Mouse (Mus musculus) liver, embryonic 11.5 days (tissue): ENCODE measurements around the gene Tdrd7. TPM values are rescaled to one million over a fixed set of nuclear protein-coding genes. Genes with fewer than 3 reads are reported as not detected.

ENCODE experiments used
- ATAC-seq: fragments of 200-750 bp; cut with Nextera tagmentation; replicated peaks from 2 replicates; pipeline ENCODE4 v1.8.0; 2017; ENCODE audit warnings: moderate number of reproducible peaks, mild to moderate bottlenecking, moderate TSS enrichment, moderate library complexity; ENCODE audit not compliant: low FRiP score
- DNase-seq: peaks from one replicate; pipeline ENCODE4 v3.0.0-alpha.2; 2017; ENCODE audit warnings: low spot score
- H3K27ac ChIP-seq: fragments of 300-500 bp; sonication (generic); 2 replicates; pipeline ENCODE4 v1.5.1; 2014; ENCODE audit warnings: mild to moderate bottlenecking, low read depth, low read length, control low read depth
- H3K27me3 ChIP-seq: fragments of 300-500 bp; sonication (generic); replicated peaks from 2 replicates; pipeline ENCODE4 v1.6.1; 2014; ENCODE audit warnings: low read length, mixed read lengths; ENCODE audit not compliant: control insufficient read depth, insufficient read depth
- H3K36me3 ChIP-seq: fragments of 300-500 bp; sonication (generic); 2 replicates; pipeline ENCODE4 v1.6.1; 2014; ENCODE audit warnings: mild to moderate bottlenecking, low read length, moderate library complexity, mixed read lengths; ENCODE audit not compliant: control insufficient read depth, insufficient read depth
- H3K4me1 ChIP-seq: fragments of 300-500 bp; sonication (generic); replicated peaks from 2 replicates; pipeline ENCODE4 v1.6.1; 2014; ENCODE audit warnings: low read length, mixed read lengths; ENCODE audit not compliant: control insufficient read depth, insufficient read depth
- H3K4me2 ChIP-seq: fragments of 300-500 bp; sonication (generic); 2 replicates; pipeline ENCODE4 v1.6.1; 2014; ENCODE audit warnings: mild to moderate bottlenecking, control low read depth, moderate library complexity
- H3K4me3 ChIP-seq: fragments of 300-500 bp; sonication (generic); 2 replicates; pipeline ENCODE4 v1.5.1; 2014; ENCODE audit warnings: low read depth, low read length, control low read depth
- H3K9ac ChIP-seq: fragments of 300-500 bp; sonication (generic); 2 replicates; pipeline ENCODE4 v1.6.1; 2014; ENCODE audit warnings: low read depth, low read length, control low read depth
- H3K9me3 ChIP-seq: fragments of 300-500 bp; sonication (generic); 2 replicates; pipeline ENCODE4 v1.6.1; 2016; ENCODE audit warnings: low read length, inconsistent platforms, mixed read lengths; ENCODE audit not compliant: control insufficient read depth
- WGBS: fragments of 180-500 bp; shearing (Covaris S2); extraction: QIAGEN DNeasy Blood & Tissue Kit; methylation state at CpG from one replicate; pipeline ENCODE4 v1.1.7; 2014; 5-methylcytosine and 5-hydroxymethylcytosine counted together
- polyA plus RNA-seq: library from polyadenylated mRNA; unstranded; fragments of >200 nt; fragmentation: Nextera tagmentation; extraction: Ambion mirVana; gene quantifications from 2 replicates; pipeline ENCODE4 v1.2.1, GENCODE M21; 2014

Tdrd7 gene
- polyA plus RNA-seq, 1 experiment from 2014 or later = 6.1 TPM

- H3K9me3 ChIP-seq = no peaks in the 10 kb centered on the region
- H3K27ac ChIP-seq = no peak overlapping the region
- DNase-seq (no peak), ATAC-seq (no peak)
- H3K4me3 ChIP-seq = no peak overlapping the region
- no peaks in the 10 kb centered on the region for H3K4me1 ChIP-seq
- H3K9ac ChIP-seq = no peak overlapping the region
- H3K4me2 ChIP-seq = no peak overlapping the region
- H3K36me3 ChIP-seq = no peaks in the 10 kb centered on the region
- no peaks in the 10 kb centered on the region for H3K27me3 ChIP-seq
- WGBS = 71% methylated on average over 3 of the region's 3 CpGs
Observed at GRCm38 (mm10) chr4:46075664-46076063, 110.5 kb downstream of the Tdrd7 start.

- no peak overlapping the region for H3K27ac ChIP-seq
- no peak for DNase-seq
- H3K4me1 ChIP-seq = no peaks in the 10 kb centered on the region
- H3K36me3 ChIP-seq = no peaks in the 10 kb centered on the region
- H3K9ac ChIP-seq = no peak overlapping the region
- no peaks in the 10 kb centered on the region for H3K9me3 ChIP-seq
- 88% methylated on average over 2 of the region's 2 CpGs for WGBS
- H3K4me2 ChIP-seq = no peak overlapping the region
- H3K4me3 ChIP-seq = no peak overlapping the region
- no peak for ATAC-seq
- no peaks in the 10 kb centered on the region for H3K27me3 ChIP-seq
Observed at GRCm38 (mm10) chr4:46076892-46077291, 111.8 kb downstream of the Tdrd7 start.

GRCm38 (mm10) chr4:46080261-46080660 is 115.1 kb downstream of the Tdrd7 start:
- H3K27me3 ChIP-seq = no peaks in the 10 kb centered on the region
- DNase-seq = no peak
- H3K27ac ChIP-seq = no peak overlapping the region
- H3K36me3 ChIP-seq = no peaks in the 10 kb centered on the region
- WGBS = 84% methylated on average over 4 of the region's 4 CpGs
- H3K4me1 ChIP-seq = no peaks in the 10 kb centered on the region
- no peaks in the 10 kb centered on the region for H3K9me3 ChIP-seq
- ATAC-seq = no peak
- no peak overlapping the region for H3K4me3 ChIP-seq
- no peak overlapping the region for H3K4me2 ChIP-seq
- H3K9ac ChIP-seq = no peak overlapping the region

GRCm38 (mm10) chr4:46082555-46082954 is 117.4 kb downstream of the Tdrd7 start:
- 77% methylated on average over 11 of the region's 11 CpGs for WGBS
- H3K36me3 ChIP-seq = peaks cover 3% of the 10 kb centered on the region; the same call in 1 of the 2 replicates

More at GRCm38 (mm10) chr4:46082555-46082954, 117.4 kb downstream of the Tdrd7 start:
- Histone ChIP-seq H3K9ac (no peak overlapping the region), H3K4me1 (no peaks in the 10 kb centered on the region), H3K9me3 (no peaks in the 10 kb centered on the region), H3K27me3 (no peaks in the 10 kb centered on the region), H3K27ac (no peak overlapping the region), H3K4me3 (no peak overlapping the region), H3K4me2 (no peak overlapping the region)
- ATAC-seq = no peak
- no peak for DNase-seq

Other genes starting within 250 kb of the Tdrd7 start
- gene Aldh1b1, start 166.3 kb upstream of the Tdrd7 start, polyA plus RNA-seq = 10.5 and 13.0 TPM in 2 replicates
- gene Igfbpl1, start 138.4 kb upstream of the Tdrd7 start, polyA plus RNA-seq = 0.26 and 0.40 TPM in 2 replicates
- 2.5 and 3.1 TPM in 2 replicates for gene Stra6l, start 116.7 kb upstream of the Tdrd7 start, polyA plus RNA-seq
- 0.04 and 0.10 TPM in 2 replicates for gene Ccdc180, start 75.0 kb upstream of the Tdrd7 start, polyA plus RNA-seq
- 27.1 and 28.6 TPM in 2 replicates for gene Tmod1, start 73.6 kb downstream of the Tdrd7 start, polyA plus RNA-seq
- gene Ncbp1, start 173.3 kb downstream of the Tdrd7 start, polyA plus RNA-seq = 97.9 and 110 TPM in 2 replicates
- 30.8 TPM in 2 replicates for gene Tstd2, start 173.4 kb downstream of the Tdrd7 start, polyA plus RNA-seq
- gene Xpa, start 231.0 kb downstream of the Tdrd7 start, polyA plus RNA-seq = 15.3 and 18.9 TPM in 2 replicates